10 mouse cellular contexts compared by ENCODE assay signal in genomic region chr2:180597490-180597889, GRCm38 (mm10). TPM values are rescaled to one million over a fixed set of nuclear protein-coding genes. Genes with fewer than 3 reads are reported as not detected.
A peak's percentile ranks its signal among the peaks of the same experiment; 100 is the strongest.
DNase-seq lines count a peak whose midpoint lies in the region; ATAC-seq and TF ChIP-seq lines count a peak whose summit lies in the region.
"Had no signal": no experiment of that assay in that cellular context is flagged by ENCODE, and none has a peak within 500 bp of the region (broad histone marks: within the 10 kb centered on the region; RNA-seq: fewer than 3 reads in every experiment).

Gene Col9a3 (plus strand): TSS chr2:180597790.

- DNase-seq in left cerebral cortex, postnatal 10 days (ENCODE audit: extremely low spot score in 1 of 2, low spot score in 2 of 2): no peak
- DNase-seq in left cerebral cortex, postnatal 36 days (ENCODE audit: low spot score in 2 of 2): no peak
- no peak for DNase-seq in midbrain, postnatal 0 days (ENCODE audit: low spot score)
- DNase-seq in spleen, adult 18-20 months: no peak
- DNase-seq in adrenal gland, postnatal 25 days: no peak
- DNase-seq: kidney, adult 2 months; thymus, postnatal 14 days had no signal

- peaks cover 12% of the 10 kb centered on the region for H3K4me1 ChIP-seq in embryonic facial prominence, embryonic 15.5 days
- peaks cover 32% of the 10 kb centered on the region for H3K4me1 ChIP-seq in hindbrain, embryonic 15.5 days (replicated peaks)
- H3K4me1 ChIP-seq in midbrain, postnatal 0 days (ENCODE audit: insufficient read depth, low read length): peaks cover 17% of the 10 kb centered on the region; the same call in 1 of the 2 replicates

- H3K9ac ChIP-seq in embryonic facial prominence, embryonic 15.5 days: peak within 1 kb of the TSS; percentile 7; the same call in 1 of the 2 replicates
- H3K9ac ChIP-seq in hindbrain, embryonic 15.5 days: peak within 1 kb of the TSS; percentile 34
- H3K9ac ChIP-seq in midbrain, postnatal 0 days (replicated peaks; ENCODE audit: low read length, poor library complexity, severe bottlenecking): peak within 1 kb of the TSS; percentile 46

- 40% methylated on average over 4 of the region's 4 CpGs for WGBS in embryonic facial prominence, embryonic 15.5 days
- WGBS in hindbrain, embryonic 15.5 days: 48% methylated on average over 4 of the region's 4 CpGs
- WGBS in midbrain, postnatal 0 days: 38% methylated on average over 4 of the region's 4 CpGs

- peak within 1 kb of the TSS; percentile 54 for H3K4me2 ChIP-seq in embryonic facial prominence, embryonic 15.5 days (replicated peaks)
- peak within 1 kb of the TSS; percentile 62 for H3K4me2 ChIP-seq in hindbrain, embryonic 15.5 days
- H3K4me2 ChIP-seq in midbrain, postnatal 0 days (ENCODE audit: low read depth, low read length, poor library complexity, severe bottlenecking): peak within 1 kb of the TSS; percentile 59

- H3K27me3 ChIP-seq in embryonic facial prominence, embryonic 15.5 days: peaks cover 19% of the 10 kb centered on the region
- peaks cover 3% of the 10 kb centered on the region for H3K27me3 ChIP-seq in hindbrain, embryonic 15.5 days
- H3K27me3 ChIP-seq in midbrain, postnatal 0 days (ENCODE audit: insufficient read depth, low read length): no peaks in the 10 kb centered on the region

- no peak for TF ChIP-seq CTCF in midbrain, postnatal 0 days (IDR thresholded peaks at IDR 0.05)

- H3K9me3 ChIP-seq in embryonic facial prominence, embryonic 15.5 days (replicated peaks): no peaks in the 10 kb centered on the region
- no peaks in the 10 kb centered on the region for H3K9me3 ChIP-seq in hindbrain, embryonic 15.5 days
- H3K9me3 ChIP-seq in midbrain, postnatal 0 days (ENCODE audit: low read length): no peaks in the 10 kb centered on the region

- peak within 1 kb of the TSS; percentile 39 for H3K27ac ChIP-seq in embryonic facial prominence, embryonic 15.5 days (replicated peaks)
- peak within 1 kb of the TSS; percentile 67 for H3K27ac ChIP-seq in hindbrain, embryonic 15.5 days (replicated peaks)
- peak within 1 kb of the TSS; percentile 47; the same call in 1 of the 2 replicates for H3K27ac ChIP-seq in midbrain, postnatal 0 days (ENCODE audit: low read depth, low read length)

- peak within 1 kb of the TSS; percentile 40 for H3K4me3 ChIP-seq in embryonic facial prominence, embryonic 15.5 days (replicated peaks)
- peak within 1 kb of the TSS; percentile 35 for H3K4me3 ChIP-seq in hindbrain, embryonic 15.5 days
- H3K4me3 ChIP-seq in midbrain, postnatal 0 days (ENCODE audit: low read depth, low read length): peak within 1 kb of the TSS; percentile 31

- ATAC-seq in embryonic facial prominence, embryonic 15.5 days (ENCODE audit: insufficient number of reproducible peaks, low FRiP score, low TSS enrichment, low read depth): no peak
- ATAC-seq in hindbrain, embryonic 15.5 days (ENCODE audit: low FRiP score, low read depth): no peak
- no peak for ATAC-seq in midbrain, postnatal 0 days (ENCODE audit: low FRiP score)
- no peak for ATAC-seq in frontal cortex, adult (ENCODE audit: low TSS enrichment)

- H3K36me3 ChIP-seq in embryonic facial prominence, embryonic 15.5 days: peaks cover 32% of the 10 kb centered on the region
- peaks cover 26% of the 10 kb centered on the region for H3K36me3 ChIP-seq in hindbrain, embryonic 15.5 days
- peaks cover 24% of the 10 kb centered on the region for H3K36me3 ChIP-seq in midbrain, postnatal 0 days (ENCODE audit: insufficient read depth, low read length)

- intact Hi-C loops in left cerebral cortex, postnatal 10 days (cut with DNase I): no loop called here
- intact Hi-C loops in left cerebral cortex, postnatal 36 days (cut with DNase I): no loop called here

RNA-seq across cellular contexts. Expression of gene Col9a3, which starts in this region (rescaled TPM):
- total RNA-seq in left cerebral cortex, postnatal 10 days (2021): 10 to 100 TPM; 23.4 to 26.5 TPM
- 1 to 10 TPM; 8.2 to 9.2 TPM for total RNA-seq in left cerebral cortex, postnatal 36 days (2021)
- polyA plus RNA-seq in embryonic facial prominence, embryonic 15.5 days (2015; fragmentation: Nextera tagmentation; extraction: Ambion mirVana): 137 and 216 TPM in 2 replicates
- 63.5 and 92.1 TPM in 2 replicates for polyA plus RNA-seq in hindbrain, embryonic 15.5 days (2015; fragmentation: Nextera tagmentation; extraction: Ambion mirVana)
- 19.9 and 47.6 TPM in 2 replicates for total RNA-seq in midbrain, postnatal 0 days (2014; rRNA removed)
- 29.6 and 29.8 TPM in 2 replicates for polyA plus RNA-seq in midbrain, postnatal 0 days (2015; fragmentation: Nextera tagmentation; extraction: Ambion mirVana)
- total RNA-seq in adrenal gland, postnatal 25 days (2021): 0.70 and 1.0 TPM in 2 replicates
